Mouse (Mus musculus): ENCODE measurements at regions not wholly inside any gene's neighbourhood (a gene's known extent, or its start where the extent isn't known, plus 50 kb on each side); places are given as distances from the start of the nearest gene placed in this dataset.

GRCm38 (mm10) chr1:33265731-33266415, 403.7 kb downstream of the Prim2 start:
- no peak overlapping the region for H3K4me2 ChIP-seq (ENCODE audit: insufficient read depth, low read depth, poor library complexity, severe bottlenecking)
- TF ChIP-seq ELF1 (IDR thresholded peaks at IDR 0.05; ENCODE audit: low read depth, low read length) (no peak), BHLHE40 (IDR thresholded peaks at IDR 0.05; ENCODE audit: low read depth, low read length) (no peak), ETS1 (conservative IDR thresholded peaks at IDR 0.05; ENCODE audit: low read depth, low read length) (no peak), MYC (IDR thresholded peaks at IDR 0.05; ENCODE audit: low read depth, low read length) (no peak)
- no peaks in the 10 kb centered on the region for H3K79me2 ChIP-seq (replicated peaks; ENCODE audit: control insufficient read depth, extremely low read depth, insufficient read depth, poor library complexity, severe bottlenecking)
- in situ Hi-C loops (cut with MboI; ENCODE audit: low pct_ligation_motif_present, low pct_unique_long_range_greater_than_20kb, low sequenced_read_pairs), result no loop called here
- no peaks in the 10 kb centered on the region for H3K36me3 ChIP-seq (replicated peaks in 1 of 2; ENCODE audit: control insufficient read depth in 1 of 2, insufficient read depth in 1 of 2, low read length in 1 of 2)
- H3K4me3 ChIP-seq (replicated peaks in 1 of 3; ENCODE audit: low read depth in 2 of 3, low read length in 2 of 3, poor library complexity in 1 of 3), result no peak overlapping the region
- no peak overlapping the region for H3K9ac ChIP-seq (ENCODE audit: insufficient read depth, low read depth)
- no peak overlapping the region for H3K27ac ChIP-seq (ENCODE audit: insufficient read depth, low read depth)
- dilution Hi-C loops (cut with MboI; ENCODE audit: extremely low pct_ligation_motif_present, extremely low pct_unique_long_range_greater_than_20kb, low sequenced_read_pairs), result no loop called here
- no peaks in the 10 kb centered on the region for H3K9me3 ChIP-seq (replicated peaks; ENCODE audit: low read length)
- no peaks in the 10 kb centered on the region for H3K27me3 ChIP-seq (replicated peaks)
- H3K4me1 ChIP-seq (ENCODE audit: control insufficient read depth in 1 of 2, insufficient read depth in 2 of 2), result no peaks in the 10 kb centered on the region
- DNase-seq (ENCODE audit: extremely low read depth), result no peak

GRCm38 (mm10) chr1:33249474-33249873, 420.1 kb downstream of the Prim2 start:
- TF ChIP-seq TCF12 (IDR thresholded peaks at IDR 0.05; ENCODE audit: low read depth, low read length), result no peak
- TF ChIP-seq EP300 (IDR thresholded peaks at IDR 0.05; ENCODE audit: low read length), result no peak
- TF ChIP-seq POLR2A (IDR thresholded peaks at IDR 0.05; ENCODE audit: low read depth, low read length), result no peak
- no peak for TF ChIP-seq RAD21 (IDR thresholded peaks at IDR 0.05; ENCODE audit: low read depth, low read length)
- TF ChIP-seq CHD1 (IDR thresholded peaks at IDR 0.05; ENCODE audit: low read depth, low read length), result no peak
- no peak for TF ChIP-seq SIN3A (IDR thresholded peaks at IDR 0.05; ENCODE audit: low read length)
- TF ChIP-seq GABPA (IDR thresholded peaks at IDR 0.05; ENCODE audit: insufficient replicate concordance, low read depth, low read length), result no peak
- no peak for TF ChIP-seq USF1 (IDR thresholded peaks at IDR 0.05; ENCODE audit: low read depth, low read length)
- no peak for TF ChIP-seq MEF2A (IDR thresholded peaks at IDR 0.05; ENCODE audit: borderline replicate concordance, low read depth, low read length)
- TF ChIP-seq MYC (IDR thresholded peaks at IDR 0.05; ENCODE audit: low read depth, low read length), result no peak
- no peak for TF ChIP-seq NRF1 (IDR thresholded peaks at IDR 0.05; ENCODE audit: low read depth, low read length)
- TF ChIP-seq RCOR1 (conservative IDR thresholded peaks at IDR 0.05; ENCODE audit: low read depth, low read length), result no peak
- TF ChIP-seq E2F4 (IDR thresholded peaks at IDR 0.05; ENCODE audit: insufficient replicate concordance, low read depth, low read length), result no peak
- TF ChIP-seq KAT2A (IDR thresholded peaks at IDR 0.05; ENCODE audit: insufficient replicate concordance, low read length), result no peak
- no peak for TF ChIP-seq BHLHE40 (IDR thresholded peaks at IDR 0.05; ENCODE audit: low read depth, low read length)
- no peak for TF ChIP-seq ZC3H11A (IDR thresholded peaks at IDR 0.05; ENCODE audit: low read depth, low read length)
- no peak for TF ChIP-seq PAX5 (IDR thresholded peaks at IDR 0.05; ENCODE audit: low read length)
- dilution Hi-C loops (cut with MboI; ENCODE audit: extremely low pct_ligation_motif_present, extremely low pct_unique_long_range_greater_than_20kb, low sequenced_read_pairs), result no loop called here
- in situ Hi-C loops (cut with MboI; ENCODE audit: low pct_ligation_motif_present, low pct_unique_long_range_greater_than_20kb, low sequenced_read_pairs), result no loop called here
- Histone ChIP-seq H3K27me3 (replicated peaks) (no peaks in the 10 kb centered on the region), H3K36me3 (replicated peaks in 1 of 2; ENCODE audit: control insufficient read depth in 1 of 2, insufficient read depth in 1 of 2, low read length in 1 of 2) (no peaks in the 10 kb centered on the region), H3K79me2 (replicated peaks; ENCODE audit: control insufficient read depth, extremely low read depth, insufficient read depth, poor library complexity, severe bottlenecking) (no peaks in the 10 kb centered on the region), H3K9ac (ENCODE audit: insufficient read depth, low read depth) (no peak overlapping the region), H3K9me3 (replicated peaks; ENCODE audit: low read length) (no peaks in the 10 kb centered on the region), H3K27ac (ENCODE audit: insufficient read depth, low read depth) (no peak overlapping the region), H3K4me1 (ENCODE audit: control insufficient read depth in 1 of 2, insufficient read depth in 2 of 2) (no peaks in the 10 kb centered on the region), H3K4me2 (ENCODE audit: insufficient read depth, low read depth, poor library complexity, severe bottlenecking) (no peak overlapping the region), H3K4me3 (replicated peaks in 1 of 3; ENCODE audit: low read depth in 2 of 3, low read length in 2 of 3, poor library complexity in 1 of 3) (no peak overlapping the region)
- no peak for DNase-seq (ENCODE audit: extremely low read depth)
